Mouse (Mus musculus) forebrain, embryonic 16.5 days (tissue): ENCODE measurements around the gene Bcr. TPM values are rescaled to one million over a fixed set of nuclear protein-coding genes. Genes with fewer than 3 reads are reported as not detected.

Source experiments
- ATAC-seq: fragments of 200-750 bp; cut with Nextera tagmentation; 2 replicates; pipeline ENCODE4 v1.8.0; 2017; ENCODE audit warnings: mild to moderate bottlenecking, moderate library complexity
- H3K27ac ChIP-seq: fragments of 300-500 bp; sonication (generic); 2 replicates; pipeline ENCODE4 v1.5.1; 2014; ENCODE audit warnings: low read length, control low read depth
- H3K27me3 ChIP-seq: fragments of 300-500 bp; sonication (generic); replicated peaks from 2 replicates; pipeline ENCODE4 v1.6.1; 2014; ENCODE audit warnings: low read length; ENCODE audit not compliant: control insufficient read depth, insufficient read depth
- H3K36me3 ChIP-seq: fragments of 300-500 bp; sonication (generic); 2 replicates; pipeline ENCODE4 v1.6.1; 2014; ENCODE audit not compliant: control insufficient read depth, insufficient read depth
- H3K4me1 ChIP-seq: fragments of 300-500 bp; sonication (generic); replicated peaks from 2 replicates; pipeline ENCODE4 v1.6.1; 2014; ENCODE audit warnings: low read length; ENCODE audit not compliant: control insufficient read depth, insufficient read depth
- H3K4me2 ChIP-seq: fragments of 300-500 bp; sonication (generic); 2 replicates; pipeline ENCODE4 v1.6.1; 2014; ENCODE audit warnings: mild to moderate bottlenecking, low read length, control low read depth
- H3K4me3 ChIP-seq: fragments of 300-500 bp; sonication (generic); replicated peaks from 2 replicates; pipeline ENCODE4 v1.5.1; 2014; ENCODE audit warnings: mild to moderate bottlenecking, low read length, control low read depth
- H3K9ac ChIP-seq: fragments of 300-500 bp; sonication (generic); replicated peaks from 2 replicates; pipeline ENCODE4 v1.6.1; 2014; ENCODE audit warnings: low read depth, low read length, control low read depth
- H3K9me3 ChIP-seq: fragments of 300-500 bp; sonication (generic); 2 replicates; pipeline ENCODE4 v1.6.1; 2016; ENCODE audit warnings: low read length; ENCODE audit not compliant: control insufficient read depth
- WGBS: fragments of 180-500 bp; shearing (Covaris S2); extraction: QIAGEN DNeasy Blood & Tissue Kit; methylation state at CpG from one replicate; pipeline ENCODE4 v1.1.7; 2014; 5-methylcytosine and 5-hydroxymethylcytosine counted together
- polyA plus RNA-seq: library from polyadenylated mRNA; unstranded; fragments of >200 nt; fragmentation: Nextera tagmentation; extraction: Ambion mirVana; gene quantifications from 2 replicates; pipeline ENCODE4 v1.2.1, GENCODE M21; 2015

Bcr gene
- polyA plus RNA-seq, 1 experiment from 2014 or later: 17.6 TPM

DNA sequence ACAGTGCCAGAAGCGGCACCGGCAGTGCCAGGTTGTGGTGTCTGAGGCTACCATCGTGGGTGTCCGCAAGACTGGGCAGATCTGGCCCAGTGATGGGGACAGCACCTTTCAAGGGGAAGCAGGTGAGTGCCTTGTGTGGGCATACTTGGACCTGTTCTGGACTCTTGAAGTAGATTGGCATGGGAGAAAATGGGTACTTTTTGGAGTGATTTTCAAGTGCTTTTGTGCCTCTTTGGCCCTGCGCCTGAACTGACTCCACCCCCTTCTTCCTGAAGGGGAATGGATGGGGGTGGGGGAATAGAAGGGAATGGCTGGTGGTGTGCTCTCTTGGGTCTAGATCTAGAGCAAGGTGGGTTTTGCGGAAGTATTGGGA lies 1.8 kb downstream of the Bcr start:
- Histone ChIP-seq H3K9ac (peak overlapping the region; percentile 75), H3K27ac (no peak overlapping the region), H3K4me2 (peak overlapping the region; percentile 97), H3K4me1 (peaks cover 58% of the 10 kb centered on the region), H3K27me3 (no peaks in the 10 kb centered on the region), H3K9me3 (no peaks in the 10 kb centered on the region), H3K4me3 (peak overlapping the region; percentile 93), H3K36me3 (no peaks in the 10 kb centered on the region)
- WGBS: 12% methylated on average over 6 of the region's 6 CpGs
- ATAC-seq: no peak

DNA sequence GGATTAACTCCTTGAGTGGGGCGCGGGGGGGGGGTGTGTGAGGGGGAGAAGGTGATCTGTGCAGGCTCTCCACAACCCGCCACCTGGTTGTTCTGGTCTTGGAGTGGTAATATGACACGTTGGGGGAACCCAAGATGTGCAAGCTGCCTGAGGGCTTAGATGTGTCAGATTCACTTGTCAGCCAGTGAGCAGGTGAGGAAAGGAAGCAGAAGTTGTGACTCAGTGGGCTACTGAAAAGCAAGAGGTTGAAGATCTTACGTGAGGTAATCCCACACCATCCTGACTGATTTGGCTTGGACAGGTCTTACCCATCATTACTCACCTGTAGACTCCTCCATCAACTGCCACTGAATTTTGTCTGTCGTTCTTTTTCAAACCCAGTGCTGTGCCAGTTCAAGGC lies 2.2 kb downstream of the Bcr start:
- peaks cover 62% of the 10 kb centered on the region for H3K4me1 ChIP-seq

DNA sequence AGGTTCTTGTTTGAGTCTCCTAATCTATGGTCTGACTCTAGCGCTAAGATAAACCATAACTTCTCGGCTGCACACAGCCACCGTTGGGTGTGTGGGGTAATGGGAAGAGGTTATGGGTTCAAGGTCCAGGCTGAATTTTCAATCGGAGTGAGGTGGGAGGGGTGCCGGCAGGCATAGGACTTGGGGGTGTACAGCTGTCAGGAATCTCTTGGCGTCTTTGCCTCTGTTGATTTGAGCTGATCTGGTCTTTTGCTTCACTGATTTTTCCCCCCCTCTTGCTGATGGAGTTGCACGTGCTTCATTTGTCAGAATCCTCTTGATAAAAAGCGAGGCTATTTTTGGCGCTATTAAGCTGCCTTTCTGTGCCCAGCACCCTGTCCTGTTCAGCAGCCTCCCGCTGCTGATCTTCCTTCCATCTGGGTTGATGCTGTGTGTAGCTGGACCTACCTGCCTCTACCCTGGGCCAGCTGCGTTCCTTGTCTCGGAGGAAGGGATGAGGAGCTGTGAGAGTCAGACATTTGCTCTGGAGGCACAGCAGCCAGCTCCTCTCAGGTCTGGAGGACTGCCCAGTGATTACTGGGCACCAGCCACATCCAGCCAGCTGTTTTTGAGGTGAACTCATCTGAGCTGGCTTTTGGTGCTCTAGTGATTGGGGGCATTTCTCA lies 3.0 kb downstream of the Bcr start:
- no peaks in the 10 kb centered on the region for H3K27me3 ChIP-seq
- H3K4me3 ChIP-seq: peak overlapping the region; percentile 93
- no peaks in the 10 kb centered on the region for H3K36me3 ChIP-seq
- H3K4me1 ChIP-seq: peaks cover 69% of the 10 kb centered on the region
- peak overlapping the region; percentile 40 for H3K9ac ChIP-seq
- peak overlapping the region; percentile 97 for H3K4me2 ChIP-seq
- 40% methylated on average over 12 of the region's 12 CpGs for WGBS
- peak overlapping the region; percentile 41; the same call in 1 of the 2 replicates for H3K27ac ChIP-seq
- H3K9me3 ChIP-seq: no peaks in the 10 kb centered on the region
- ATAC-seq: no peak

More for the DNA sequence above, 2.2 kb downstream of the Bcr start:
- peak overlapping the region; percentile 75 for H3K9ac ChIP-seq
- H3K4me2 ChIP-seq: peak overlapping the region; percentile 97
- H3K27ac ChIP-seq: no peak overlapping the region
- no peaks in the 10 kb centered on the region for H3K27me3 ChIP-seq
- 47% methylated on average over 6 of the region's 6 CpGs for WGBS
- H3K4me3 ChIP-seq: peak overlapping the region; percentile 93
- ATAC-seq: no peak
- no peaks in the 10 kb centered on the region for H3K9me3 ChIP-seq
- no peaks in the 10 kb centered on the region for H3K36me3 ChIP-seq

GRCm38 (mm10) chr10:75065691-75066090 lies 5.3 kb downstream of the Bcr start:
- H3K27me3 ChIP-seq: no peaks in the 10 kb centered on the region
- ATAC-seq: no peak
- H3K9ac ChIP-seq: no peak overlapping the region
- 73% methylated on average over 6 of the region's 6 CpGs for WGBS
- H3K4me1 ChIP-seq: peaks cover 62% of the 10 kb centered on the region
- H3K36me3 ChIP-seq: no peaks in the 10 kb centered on the region
- no peaks in the 10 kb centered on the region for H3K9me3 ChIP-seq
- H3K27ac ChIP-seq: no peak overlapping the region
- H3K4me3 ChIP-seq: no peak overlapping the region
- peak overlapping the region; percentile 2; the same call in 1 of the 2 replicates for H3K4me2 ChIP-seq

GRCm38 (mm10) chr10:75067446-75067845 lies 7.1 kb downstream of the Bcr start:
- H3K4me2 ChIP-seq: no peak overlapping the region
- H3K27ac ChIP-seq: no peak overlapping the region
- no peak overlapping the region for H3K4me3 ChIP-seq
- ATAC-seq: no peak
- no peak overlapping the region for H3K9ac ChIP-seq
- H3K9me3 ChIP-seq: no peaks in the 10 kb centered on the region
- H3K27me3 ChIP-seq: no peaks in the 10 kb centered on the region
- H3K36me3 ChIP-seq: no peaks in the 10 kb centered on the region
- peaks cover 55% of the 10 kb centered on the region for H3K4me1 ChIP-seq

DNA sequence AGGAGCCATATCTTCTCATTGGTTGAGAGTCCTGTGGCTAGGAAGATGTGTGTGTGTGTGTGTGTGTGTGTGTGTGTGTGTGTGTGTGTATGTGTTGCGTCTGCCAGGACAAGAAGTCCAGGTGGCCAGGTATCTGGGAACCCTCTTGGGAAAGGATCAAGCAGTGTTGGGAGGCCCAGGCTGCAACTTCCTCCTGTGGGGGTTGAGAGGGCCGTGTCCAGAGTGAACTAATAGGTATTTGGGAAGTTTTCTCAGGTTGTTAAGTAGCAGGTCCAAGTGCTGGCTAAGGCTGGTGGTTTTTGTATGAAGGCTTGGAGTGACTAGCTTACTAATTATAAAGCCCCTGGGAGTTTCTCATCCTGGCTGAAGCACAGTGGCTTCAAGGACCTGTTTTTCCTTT lies 7.7 kb downstream of the Bcr start:
- Histone ChIP-seq H3K4me2 (no peak overlapping the region), H3K4me3 (no peak overlapping the region), H3K27ac (no peak overlapping the region), H3K9ac (no peak overlapping the region), H3K4me1 (peaks cover 49% of the 10 kb centered on the region), H3K36me3 (no peaks in the 10 kb centered on the region), H3K27me3 (no peaks in the 10 kb centered on the region), H3K9me3 (no peaks in the 10 kb centered on the region)
- 65% methylated on average over 2 of the region's 2 CpGs for WGBS
- ATAC-seq: no peak

DNA sequence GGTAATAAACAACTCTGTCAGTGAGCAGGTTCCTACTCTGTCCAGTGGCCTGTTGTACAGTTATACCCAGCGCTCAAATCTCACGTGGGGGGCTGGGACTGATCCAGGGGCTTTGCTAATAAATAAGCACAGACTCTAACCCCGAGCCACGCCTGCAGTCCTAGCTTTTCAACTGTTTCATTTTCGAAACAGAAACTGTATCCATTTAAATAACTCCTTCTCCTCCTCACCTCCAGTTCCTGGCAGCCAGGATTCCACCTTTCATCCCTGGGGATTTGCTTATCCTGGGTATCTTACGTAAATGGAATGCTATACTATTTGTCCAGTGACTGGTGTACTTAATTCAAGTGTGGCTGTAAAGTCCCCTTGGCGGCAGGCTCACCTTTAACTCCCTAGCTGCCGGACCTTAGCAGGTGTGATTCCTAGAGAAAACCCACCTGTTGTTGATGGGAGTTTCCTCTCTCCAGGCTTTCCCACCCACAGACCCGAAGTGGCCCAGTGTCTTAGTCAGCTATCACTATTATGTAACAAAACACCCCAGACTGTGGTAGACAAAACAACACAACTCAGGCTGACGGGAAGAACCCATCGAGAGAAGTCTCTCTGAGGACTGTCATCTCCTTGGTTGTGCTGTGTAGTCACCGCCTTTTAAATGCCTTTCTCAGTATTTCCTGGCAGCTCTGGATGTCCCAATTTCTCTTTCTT lies 8.4 kb downstream of the Bcr start:
- Histone ChIP-seq H3K9me3 (no peaks in the 10 kb centered on the region), H3K27me3 (no peaks in the 10 kb centered on the region), H3K4me2 (no peak overlapping the region), H3K27ac (no peak overlapping the region), H3K4me3 (no peak overlapping the region), H3K4me1 (peaks cover 42% of the 10 kb centered on the region), H3K9ac (no peak overlapping the region), H3K36me3 (no peaks in the 10 kb centered on the region)
- no peak for ATAC-seq
- 64% methylated on average over 12 of the region's 12 CpGs for WGBS

GRCm38 (mm10) chr10:75070281-75070976 lies 10.0 kb downstream of the Bcr start:
- 79% methylated on average over 11 of the region's 11 CpGs for WGBS
- no peaks in the 10 kb centered on the region for H3K9me3 ChIP-seq
- H3K4me1 ChIP-seq: peaks cover 26% of the 10 kb centered on the region
- no peaks in the 10 kb centered on the region for H3K36me3 ChIP-seq
- H3K4me3 ChIP-seq: no peak overlapping the region
- H3K9ac ChIP-seq: no peak overlapping the region
- H3K4me2 ChIP-seq: no peak overlapping the region
- no peaks in the 10 kb centered on the region for H3K27me3 ChIP-seq
- no peak overlapping the region for H3K27ac ChIP-seq
- ATAC-seq: no peak

- no peak overlapping the region for H3K27ac ChIP-seq
- H3K4me3 ChIP-seq: no peak overlapping the region
- ATAC-seq: no peak
- no peaks in the 10 kb centered on the region for H3K9me3 ChIP-seq
- H3K27me3 ChIP-seq: no peaks in the 10 kb centered on the region
- H3K36me3 ChIP-seq: no peaks in the 10 kb centered on the region
- H3K4me1 ChIP-seq: 0 out of 2 replicates have a peak, but pooled peaks cover 4% of the 10 kb centered on the region
- no peak overlapping the region for H3K4me2 ChIP-seq
- no peak overlapping the region for H3K9ac ChIP-seq
- 84% methylated on average over 5 of the region's 5 CpGs for WGBS
Measured at GRCm38 (mm10) chr10:75075665-75076064, 15.3 kb downstream of the Bcr start.
